Mouse (Mus musculus): ENCODE results near the gene Ttc37. TPM values are rescaled to one million over a fixed set of nuclear protein-coding genes. Genes with fewer than 3 reads are reported as not detected.
A peak's percentile ranks its signal among the peaks of the same experiment; 100 is the strongest.

Gene Ttc37
- total RNA-seq, 2 experiments from 2014 or later, result 16.4 to 24.1 TPM

DNA sequence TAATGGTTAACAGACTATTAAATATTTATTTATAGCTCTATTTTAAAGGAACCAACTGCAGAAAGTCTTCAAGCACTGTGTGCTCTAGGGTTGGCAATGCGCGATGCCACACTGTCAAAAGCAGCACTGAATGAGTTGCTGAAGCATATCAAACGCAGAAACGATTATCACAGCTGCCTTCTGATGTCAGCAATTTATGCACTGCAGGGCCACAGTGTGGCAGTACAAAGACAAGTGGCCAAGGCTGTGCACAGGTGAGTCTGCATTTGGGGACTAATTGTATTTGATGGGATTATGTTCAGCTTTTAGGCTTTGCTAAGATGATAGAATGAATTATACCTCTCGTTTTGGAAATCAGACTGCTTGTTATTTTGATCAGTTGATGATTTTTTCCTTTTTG, 51.9 kb downstream of the Ttc37 start:
- intact Hi-C loops (cut with DNase I), result no loop called here
- DNase-seq (ENCODE audit: low spot score in 2 of 2), result no peak

DNA sequence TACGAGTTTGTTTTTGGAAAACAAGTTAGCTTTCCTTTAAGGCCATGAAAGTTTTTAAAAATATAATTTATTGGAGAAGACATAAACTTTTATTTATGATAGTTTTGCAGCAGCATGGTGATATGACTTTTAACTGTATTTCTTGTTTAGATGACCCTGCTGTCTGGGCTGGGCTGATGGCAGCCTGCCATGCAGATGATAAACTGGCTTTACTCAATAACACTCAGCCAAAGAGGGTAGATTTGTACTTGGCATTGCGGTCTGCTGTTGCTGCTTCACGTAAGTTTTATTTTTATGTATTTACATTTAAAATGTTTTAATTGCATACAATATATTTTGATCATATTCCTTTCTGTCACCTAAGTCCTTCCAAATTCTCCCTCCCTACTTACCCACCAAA, 58.6 kb downstream of the Ttc37 start:
- intact Hi-C loops (cut with DNase I), result no loop called here

DNA sequence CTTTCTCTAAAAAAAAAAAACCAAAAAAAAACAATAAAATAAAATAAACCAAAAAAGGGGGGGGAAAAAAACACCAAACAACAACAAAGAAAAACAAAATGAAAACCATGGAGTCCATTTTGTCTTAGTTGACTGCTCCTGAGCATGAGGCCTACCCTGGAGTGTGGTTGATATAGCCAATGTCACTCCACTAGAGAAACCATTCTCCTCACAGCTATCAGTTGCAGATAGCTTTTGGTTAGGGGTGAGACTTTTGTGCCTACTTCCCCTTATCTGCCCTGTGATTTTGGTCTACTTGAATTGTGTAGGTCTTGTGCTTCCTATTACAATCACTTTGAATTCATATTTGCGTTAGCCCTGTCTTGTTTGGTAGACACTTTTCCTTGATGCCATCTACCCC, 59.0 kb downstream of the Ttc37 start:
- DNase-seq (ENCODE audit: low spot score in 2 of 2), result no peak
- intact Hi-C loops (cut with DNase I), result no loop called here

More for the DNA sequence above, 58.6 kb downstream of the Ttc37 start:
- DNase-seq (ENCODE audit: low spot score in 2 of 2), result no peak

DNA sequence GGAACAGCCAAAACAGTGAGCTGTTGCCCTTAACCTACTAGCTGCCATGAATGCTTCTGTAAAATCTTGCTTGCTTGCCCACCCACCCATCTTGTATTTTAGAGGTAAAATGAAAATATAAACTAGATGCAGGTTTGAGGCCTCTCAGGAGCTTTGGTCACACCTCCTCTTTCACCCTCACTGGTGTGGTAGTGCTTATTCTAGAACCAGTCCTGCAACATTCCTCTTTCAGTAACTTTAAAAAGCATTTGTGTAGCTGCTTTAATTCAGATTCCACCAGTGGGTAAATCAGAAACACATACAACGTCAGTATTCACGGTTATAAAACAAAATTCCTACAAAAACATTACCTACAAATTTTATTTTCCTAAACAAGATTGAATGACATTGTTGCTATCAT, 62.1 kb downstream of the Ttc37 start:
- no peak for DNase-seq (ENCODE audit: low spot score in 2 of 2)
- intact Hi-C loops (cut with DNase I), result no loop called here

DNA sequence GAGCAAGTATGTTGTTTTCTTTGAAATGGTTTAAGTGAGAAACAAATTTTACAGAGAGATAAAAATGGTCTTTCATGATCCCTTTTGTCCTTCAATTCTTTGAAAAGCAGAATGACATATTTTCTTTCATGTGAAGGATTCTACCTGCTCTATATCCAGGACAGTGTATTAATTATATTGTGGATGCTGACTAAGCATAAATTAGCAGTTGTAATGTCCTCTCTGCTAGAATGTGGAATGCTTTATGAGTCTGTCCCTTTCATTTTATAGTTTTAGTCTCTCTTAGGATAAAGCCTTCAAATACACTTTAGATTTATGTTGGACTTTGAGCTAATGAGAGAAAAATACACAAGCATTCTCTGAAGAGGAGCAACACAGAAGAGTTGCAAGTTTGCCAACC, 75.8 kb downstream of the Ttc37 start:
- no peak for DNase-seq (ENCODE audit: low spot score in 2 of 2)
- intact Hi-C loops (cut with DNase I), result no loop called here

DNA sequence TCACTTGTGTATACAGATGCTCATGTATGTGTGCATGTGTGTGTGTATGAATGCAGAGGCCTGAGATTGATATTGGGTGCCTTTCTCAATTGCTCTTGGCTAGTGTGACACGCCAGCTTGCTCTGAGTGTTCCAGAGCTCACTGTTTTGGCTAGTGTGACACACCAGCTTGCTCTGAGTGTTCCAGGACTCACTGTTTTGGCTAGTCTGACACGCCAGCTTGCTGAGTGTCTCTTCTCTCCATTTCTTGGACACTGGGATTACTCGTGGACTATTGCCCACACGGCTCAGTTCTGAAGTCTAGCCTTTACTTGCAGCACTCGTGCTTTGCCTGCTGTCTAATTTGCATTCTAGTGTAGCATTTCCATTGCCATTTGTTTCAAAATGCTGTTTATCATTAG, 80.2 kb downstream of the Ttc37 start:
- intact Hi-C loops (cut with DNase I), result no loop called here
- no peak for DNase-seq (ENCODE audit: low spot score in 2 of 2)

DNA sequence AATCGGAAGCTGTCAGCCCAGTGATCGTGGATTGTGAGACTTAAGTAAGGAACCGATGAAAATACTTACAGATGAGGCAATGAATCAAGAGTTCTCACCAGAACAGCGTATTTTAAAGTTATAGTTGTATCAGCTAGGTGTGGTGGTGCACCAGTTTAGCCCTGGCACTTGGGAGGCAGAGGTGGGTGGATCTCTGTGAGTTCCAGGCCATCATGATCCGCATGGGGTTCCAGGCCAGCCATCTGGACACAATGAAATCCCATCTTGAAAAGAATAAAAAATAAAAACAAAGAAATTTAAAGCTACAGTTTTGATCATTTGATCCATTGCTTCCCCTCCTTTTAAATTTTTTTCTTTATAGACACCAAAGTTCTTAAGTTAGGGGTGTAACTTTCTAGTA, 89.1 kb downstream of the Ttc37 start:
- intact Hi-C loops (cut with DNase I), result no loop called here

DNA sequence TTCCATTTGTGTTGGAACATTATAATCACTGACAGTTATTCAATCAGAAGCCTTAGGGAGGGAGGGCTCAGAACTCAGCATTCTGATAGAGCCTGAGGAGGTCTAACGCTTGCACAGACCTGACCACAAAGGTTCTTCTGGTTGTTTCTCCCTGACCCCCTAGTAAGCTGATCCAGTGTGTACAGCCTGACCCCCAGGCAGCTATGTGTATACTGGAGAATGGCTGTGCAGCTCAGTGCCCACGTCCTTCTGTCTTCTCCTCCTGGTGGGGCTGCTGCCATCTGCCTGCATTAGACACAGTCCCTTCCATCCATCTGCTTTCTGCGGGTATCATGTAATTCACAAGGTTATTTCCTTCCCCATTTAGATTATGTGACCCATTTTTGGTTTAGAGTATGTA, 90.7 kb downstream of the Ttc37 start:
- intact Hi-C loops (cut with DNase I), result no loop called here
- DNase-seq (ENCODE audit: low spot score in 2 of 2), result peak in 1 of 2 experiments; percentile 32

More for the DNA sequence above, 89.1 kb downstream of the Ttc37 start:
- DNase-seq (ENCODE audit: low spot score in 2 of 2), result no peak

DNA sequence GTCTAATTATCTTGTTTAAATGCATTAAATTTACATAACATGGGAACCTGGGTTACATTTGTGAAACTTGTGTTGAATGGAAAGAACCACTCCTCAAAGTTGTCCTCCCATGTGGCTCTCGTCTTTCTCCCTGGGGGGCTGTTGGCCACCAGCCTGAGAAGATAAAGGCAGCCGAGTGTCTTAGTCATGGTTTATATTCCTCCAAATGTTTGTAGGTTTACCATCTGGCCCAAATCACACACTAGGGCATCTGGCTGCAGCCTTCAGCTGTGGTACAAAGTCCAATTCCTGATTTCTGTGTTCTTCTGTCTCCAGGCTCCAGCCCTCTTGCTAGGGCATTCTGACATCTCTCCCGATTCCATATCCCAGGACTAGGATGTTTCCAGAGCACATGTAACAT, 91.7 kb downstream of the Ttc37 start:
- DNase-seq (ENCODE audit: low spot score in 2 of 2), result no peak
- intact Hi-C loops (cut with DNase I), result no loop called here

DNA sequence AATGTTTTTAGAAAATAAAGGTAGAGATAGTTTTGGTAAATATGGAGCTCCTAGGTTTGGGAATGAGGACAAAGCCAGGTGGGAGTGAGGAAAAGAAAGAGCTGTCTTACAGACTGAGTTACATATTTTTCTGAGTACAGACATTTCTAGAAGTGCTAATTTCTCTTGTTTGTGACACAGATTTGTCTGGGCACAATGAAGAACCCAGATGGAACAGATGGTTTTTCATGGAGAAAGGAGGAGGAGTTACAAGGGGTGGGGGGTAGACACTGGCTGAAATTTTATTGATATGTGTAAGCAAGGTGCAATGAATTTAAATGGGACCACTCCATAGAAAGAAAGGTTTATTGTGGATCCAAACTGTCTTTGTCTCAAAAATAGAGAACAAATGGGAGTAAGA, 96.4 kb downstream of the Ttc37 start:
- intact Hi-C loops (cut with DNase I), result no loop called here
- DNase-seq (ENCODE audit: low spot score in 2 of 2), result no peak

DNA sequence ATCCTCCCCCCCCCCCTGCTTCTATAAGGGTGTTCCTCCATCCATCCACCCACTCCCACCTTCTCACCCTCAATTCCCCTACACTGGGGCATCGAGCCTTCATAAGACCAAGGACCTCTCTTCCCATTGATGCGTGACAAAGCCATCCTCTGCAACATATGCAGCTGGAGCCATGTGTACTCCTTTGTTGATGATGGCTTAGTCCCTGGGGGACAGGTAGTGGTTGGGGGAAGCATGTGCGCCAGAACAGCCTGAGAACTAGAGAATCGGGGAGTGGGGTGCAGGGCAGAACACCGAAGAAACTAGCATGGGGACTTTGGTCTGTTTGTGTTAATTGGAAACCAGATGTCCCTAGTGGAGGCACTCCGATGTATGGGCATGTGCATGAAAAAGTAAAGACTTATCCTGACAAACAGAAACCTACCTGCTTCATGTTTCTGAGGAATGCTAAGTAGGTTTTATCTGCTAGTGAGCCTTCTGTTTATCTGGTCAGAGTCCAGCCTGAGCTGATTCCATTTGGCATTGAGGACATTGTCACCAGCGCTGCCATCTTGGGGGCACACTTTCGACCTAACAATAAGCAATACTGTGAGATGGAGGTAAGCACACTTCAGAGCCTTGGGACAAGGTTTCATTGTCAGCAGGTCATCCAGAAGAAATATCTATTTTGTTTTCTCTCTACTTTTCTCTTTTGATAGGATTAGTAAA, 97.1 kb downstream of the Ttc37 start:
- intact Hi-C loops (cut with DNase I), result no loop called here
- DNase-seq (ENCODE audit: low spot score in 2 of 2), result no peak

DNA sequence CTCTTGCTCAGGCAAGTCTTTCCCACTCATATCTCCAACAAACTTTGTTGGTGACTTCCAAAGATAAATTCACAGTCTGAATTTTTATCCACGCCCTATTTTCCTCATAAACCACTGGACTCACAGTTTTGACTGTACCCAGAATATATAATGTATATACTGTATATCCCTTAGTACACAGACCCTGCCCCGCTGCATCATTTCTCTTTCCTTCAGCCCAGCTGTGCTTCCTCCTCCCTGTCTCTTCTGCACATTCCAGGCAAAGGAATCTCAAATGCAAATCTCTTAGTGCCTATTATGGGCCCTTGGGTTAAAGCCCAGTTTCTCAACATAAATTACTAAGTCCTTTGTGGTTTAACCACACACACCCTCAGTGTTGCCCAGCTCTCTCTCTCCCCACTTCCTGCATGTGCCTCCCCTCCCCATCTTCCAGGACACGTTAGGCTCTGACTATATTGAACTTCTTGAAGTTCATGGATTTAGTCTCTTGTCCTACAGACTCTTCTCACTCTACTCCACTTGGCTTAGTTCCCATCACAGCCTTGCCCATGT, 98.8 kb downstream of the Ttc37 start:
- no peak for DNase-seq (ENCODE audit: low spot score in 2 of 2)
- intact Hi-C loops (cut with DNase I), result no loop called here

DNA sequence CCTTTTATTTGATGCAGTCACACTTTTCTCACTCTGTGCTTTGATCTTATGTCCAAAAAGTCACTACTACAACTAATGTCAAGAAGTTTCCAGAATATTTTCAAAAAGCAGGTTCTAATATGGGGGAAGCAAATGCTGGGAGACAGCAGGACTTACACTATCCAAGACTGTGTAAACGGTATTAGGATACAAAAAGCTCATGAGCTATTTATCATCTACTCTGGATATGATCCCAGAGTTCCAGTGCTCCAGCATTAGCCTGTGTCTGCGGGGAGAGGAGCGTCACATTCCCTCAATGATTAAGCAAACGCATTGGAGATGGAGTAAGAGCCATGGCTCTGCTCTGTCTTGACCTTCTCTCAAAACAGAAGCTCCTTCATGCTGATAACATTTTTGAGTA, 101.4 kb downstream of the Ttc37 start:
- intact Hi-C loops (cut with DNase I), result no loop called here
- DNase-seq (ENCODE audit: low spot score in 2 of 2), result no peak

DNA sequence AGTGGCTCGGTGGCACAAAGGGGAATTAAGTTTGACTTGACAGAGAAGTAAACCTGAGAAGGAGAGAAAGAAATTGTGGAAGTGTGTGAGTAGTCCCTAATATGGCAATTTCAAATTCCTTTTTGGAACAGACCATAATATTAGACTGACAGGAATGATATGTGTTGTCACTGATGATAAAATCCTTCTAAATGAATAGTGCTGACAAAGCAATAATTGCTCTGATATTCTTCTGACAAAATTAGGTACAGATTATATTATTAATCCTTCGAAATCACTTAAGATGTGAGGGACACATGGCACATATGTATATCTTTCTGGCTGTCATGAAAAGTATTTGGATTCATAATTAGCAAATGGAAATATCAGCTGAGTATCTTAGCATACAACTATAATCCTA, 116.4 kb downstream of the Ttc37 start:
- intact Hi-C loops (cut with DNase I), result loop anchor here (5.0 kb wide), 2 partner anchors 92 to 467 kb away; partner anchors contain the start of gene Fam81b
- DNase-seq (ENCODE audit: low spot score in 2 of 2), result no peak

DNA sequence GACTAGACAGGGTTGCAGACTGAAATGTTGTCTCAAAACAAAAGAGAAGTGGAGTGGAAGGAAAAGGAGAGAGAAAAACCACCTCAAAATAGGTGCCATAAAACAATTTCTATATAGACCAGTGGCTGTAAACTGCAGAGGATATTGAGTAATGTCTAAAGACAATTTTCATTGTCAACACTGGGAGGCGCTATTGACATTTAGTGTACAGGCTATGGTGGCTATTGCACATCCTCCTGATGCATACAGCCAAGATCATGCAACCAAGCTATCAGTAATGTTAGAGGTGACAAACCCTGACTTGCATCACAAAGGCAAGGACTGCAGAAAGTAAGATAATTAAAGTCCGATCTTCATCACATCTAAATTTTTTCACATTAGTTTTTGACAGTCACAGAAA, 116.9 kb downstream of the Ttc37 start:
- DNase-seq (ENCODE audit: low spot score in 2 of 2), result no peak
- intact Hi-C loops (cut with DNase I), result loop anchor here (5.0 kb wide), 2 partner anchors 92 to 467 kb away; partner anchors contain the start of gene Fam81b

Other genes starting within 250 kb of the Ttc37 start
- 10 to 100 TPM; 15.0 to 16.0 TPM for gene Rhobtb3, start 154.8 kb upstream of the Ttc37 start, total RNA-seq (2021)
- gene Spata9, start 131.6 kb upstream of the Ttc37 start, total RNA-seq (2021), result not detected
- 10 to 100 TPM; 18.6 to 19.3 TPM for gene Rfesd, start 80.0 kb upstream of the Ttc37 start, total RNA-seq (2021)
- 1 to 10 TPM; 2.9 to 4.8 TPM for gene Gpr150, start 41.7 kb upstream of the Ttc37 start, total RNA-seq (2021)
- 1 to 10 TPM; 4.5 to 5.3 TPM for gene Arsk, start 74 bp upstream of the Ttc37 start, total RNA-seq (2021)
- not detected for gene Fam81b, start 206.3 kb downstream of the Ttc37 start, total RNA-seq (2021)

Measured in left cerebral cortex, postnatal 36 days (tissue).